Mouse (Mus musculus) CH12.LX (cell line): ENCODE data around the gene Slc5a11. TPM values are rescaled to one million over a fixed set of nuclear protein-coding genes. Genes with fewer than 3 reads are reported as not detected.

Experiments
- DNase-seq: peaks from one replicate; pipeline ENCODE4 v3.0.0-alpha.2; 2013; ENCODE audit errors: extremely low read depth
- H3K27ac ChIP-seq: 2 replicates; pipeline ENCODE4 v1.5.1; 2012; ENCODE audit warnings: low read depth, mild to moderate bottlenecking, control low read depth, moderate library complexity; ENCODE audit not compliant: insufficient read depth
- H3K27me3 ChIP-seq: replicated peaks from 2 replicates; pipeline ENCODE3; 2012; ENCODE audit warnings: inconsistent platforms
- H3K36me3 ChIP-seq, 2 experiments: replicated peaks in 1 of 2; 2 replicates each; pipeline versions ENCODE3 to v1.6.1; 2012; ENCODE audit warnings: inconsistent platforms in 1 of 2, low read length in 1 of 2, mild to moderate bottlenecking in 1 of 2, mixed read lengths in 1 of 2, moderate library complexity in 1 of 2; ENCODE audit not compliant: control insufficient read depth in 1 of 2, insufficient read depth in 1 of 2
- H3K4me1 ChIP-seq, 2 experiments: 2 replicates each; pipeline ENCODE4 v1.6.1; 2012; ENCODE audit warnings: inconsistent platforms in 1 of 2, moderate library complexity in 1 of 2; ENCODE audit not compliant: insufficient read depth in 2 of 2, control insufficient read depth in 1 of 2
- H3K4me2 ChIP-seq: 2 replicates; pipeline ENCODE4 v1.6.1; 2012; ENCODE audit warnings: low read depth, mild to moderate bottlenecking, control low read depth; ENCODE audit not compliant: poor library complexity, insufficient read depth, severe bottlenecking
- H3K4me3 ChIP-seq, 3 experiments: fragments of 150-350 bp in 1 of 3; sonication (generic) in 1 of 3; replicated peaks in 1 of 3; 2 replicates each; pipeline versions ENCODE3 to v1.5.1; 2011 to 2012; ENCODE audit warnings: low read depth in 2 of 3, low read length in 2 of 3, mild to moderate bottlenecking in 2 of 3, moderate library complexity in 2 of 3, control low read depth in 1 of 3, improper control_type of control experiment in 1 of 3, inconsistent platforms in 1 of 3, mixed read lengths in 1 of 3; ENCODE audit not compliant: poor library complexity in 1 of 3
- H3K79me2 ChIP-seq: replicated peaks from 2 replicates; pipeline ENCODE4 v1.6.1; 2012; ENCODE audit warnings: mild to moderate bottlenecking, moderate library complexity; ENCODE audit not compliant: control insufficient read depth, poor library complexity, insufficient read depth, severe bottlenecking; ENCODE audit errors: extremely low read depth
- H3K9ac ChIP-seq: 2 replicates; pipeline ENCODE4 v1.6.1; 2012; ENCODE audit warnings: low read depth, mild to moderate bottlenecking, control low read depth, moderate library complexity; ENCODE audit not compliant: insufficient read depth
- H3K9me3 ChIP-seq: replicated peaks from 2 replicates; pipeline ENCODE3; 2012; ENCODE audit warnings: low read length, inconsistent platforms, mixed read lengths
- BHLHE40 ChIP-seq: IDR thresholded peaks from 2 replicates; pipeline ENCODE4 v1.6.1; 2011; ENCODE audit warnings: mild to moderate bottlenecking, low read depth, low read length, improper control_type of control experiment
- CHD1 ChIP-seq: IDR thresholded peaks from 2 replicates; pipeline ENCODE4 v1.6.1; 2012; ENCODE audit warnings: low read depth, low read length, improper control_type of control experiment, inconsistent platforms
- CHD2 ChIP-seq: IDR thresholded peaks from 2 replicates; pipeline ENCODE4 v1.6.1; 2011; ENCODE audit warnings: low read length, improper control_type of control experiment
- E2F4 ChIP-seq: IDR thresholded peaks from 2 replicates; pipeline ENCODE4 v1.6.1; 2011; ENCODE audit warnings: low read depth, low read length, improper control_type of control experiment; ENCODE audit not compliant: insufficient replicate concordance
- ELF1 ChIP-seq: IDR thresholded peaks from 2 replicates; pipeline ENCODE4 v1.6.1; 2014; ENCODE audit warnings: low read depth, mild to moderate bottlenecking, inconsistent platforms, low read length, improper control_type of control experiment
- GABPA ChIP-seq: IDR thresholded peaks from 2 replicates; pipeline ENCODE4 v1.6.1; 2012; ENCODE audit warnings: low read depth, low read length, improper control_type of control experiment, inconsistent platforms; ENCODE audit not compliant: insufficient replicate concordance
- HCFC1 ChIP-seq: IDR thresholded peaks from 2 replicates; pipeline ENCODE4 v1.6.1; 2012; ENCODE audit warnings: low read depth, mild to moderate bottlenecking, inconsistent platforms, low read length, improper control_type of control experiment
- JUN ChIP-seq: IDR thresholded peaks from 2 replicates; pipeline ENCODE4 v1.6.1; 2011; ENCODE audit warnings: low read depth, mild to moderate bottlenecking, low read length, improper control_type of control experiment, moderate library complexity; ENCODE audit not compliant: insufficient read depth
- JUND ChIP-seq: conservative IDR thresholded peaks from 2 replicates; pipeline ENCODE4 v1.6.1; 2011; ENCODE audit warnings: low read depth, low read length, improper control_type of control experiment
- KAT2A ChIP-seq: IDR thresholded peaks from 2 replicates; pipeline ENCODE4 v1.6.1; 2012; ENCODE audit warnings: low read length, improper control_type of control experiment, inconsistent platforms; ENCODE audit not compliant: insufficient replicate concordance
- MAFK ChIP-seq: IDR thresholded peaks from 2 replicates; pipeline ENCODE4 v1.6.1; 2011; ENCODE audit warnings: low read length, improper control_type of control experiment; ENCODE audit not compliant: insufficient replicate concordance
- MAX ChIP-seq: IDR thresholded peaks from 2 replicates; pipeline ENCODE4 v1.6.1; 2011; ENCODE audit warnings: low read length, improper control_type of control experiment
- MAZ ChIP-seq: IDR thresholded peaks from 2 replicates; pipeline ENCODE4 v1.6.1; 2012; ENCODE audit warnings: low read depth, mild to moderate bottlenecking, inconsistent platforms, low read length, improper control_type of control experiment, moderate library complexity
- MEF2A ChIP-seq: IDR thresholded peaks from 2 replicates; pipeline ENCODE4 v1.6.1; 2014; ENCODE audit warnings: low read depth, mild to moderate bottlenecking, inconsistent platforms, low read length, improper control_type of control experiment, borderline replicate concordance
- PAX5 ChIP-seq: IDR thresholded peaks from 2 replicates; pipeline ENCODE4 v1.6.1; 2012; ENCODE audit warnings: low read length, inconsistent platforms, mixed read lengths
- POLR2A ChIP-seq: IDR thresholded peaks from 2 replicates; pipeline ENCODE4 v1.6.1; 2011; ENCODE audit warnings: low read depth, mild to moderate bottlenecking, improper control_type of control experiment, low read length
- POLR2AphosphoS2 ChIP-seq: IDR thresholded peaks from 2 replicates; pipeline ENCODE4 v1.6.1; 2011; ENCODE audit warnings: low read depth, low read length, improper control_type of control experiment
- RAD21 ChIP-seq: IDR thresholded peaks from 2 replicates; pipeline ENCODE4 v1.6.1; 2011; ENCODE audit warnings: low read depth, mild to moderate bottlenecking, low read length, improper control_type of control experiment, moderate library complexity
- SIN3A ChIP-seq: IDR thresholded peaks from 2 replicates; pipeline ENCODE4 v1.6.1; 2012; ENCODE audit warnings: low read length, improper control_type of control experiment, inconsistent platforms
- SMC3 ChIP-seq: IDR thresholded peaks from 2 replicates; pipeline ENCODE4 v1.6.1; 2011; ENCODE audit warnings: low read depth, low read length, improper control_type of control experiment
- UBTF ChIP-seq: IDR thresholded peaks from 2 replicates; pipeline ENCODE4 v1.6.1; 2012; ENCODE audit warnings: low read depth, mild to moderate bottlenecking, inconsistent platforms, low read length, improper control_type of control experiment, moderate library complexity
- USF1 ChIP-seq: IDR thresholded peaks from 2 replicates; pipeline ENCODE4 v1.6.1; 2014; ENCODE audit warnings: low read depth, mild to moderate bottlenecking, inconsistent platforms, low read length, improper control_type of control experiment
- USF2 ChIP-seq: conservative IDR thresholded peaks from 2 replicates; pipeline ENCODE4 v1.6.1; 2011; ENCODE audit warnings: low read depth, low read length, improper control_type of control experiment
- ZC3H11A ChIP-seq: IDR thresholded peaks from 2 replicates; pipeline ENCODE4 v1.6.1; 2012; ENCODE audit warnings: low read depth, mild to moderate bottlenecking, inconsistent platforms, low read length, improper control_type of control experiment
- ZKSCAN1 ChIP-seq: IDR thresholded peaks from 2 replicates; pipeline ENCODE4 v1.6.1; 2012; ENCODE audit warnings: low read depth, inconsistent platforms, low read length, improper control_type of control experiment, borderline replicate concordance
- ZMIZ1 ChIP-seq: IDR thresholded peaks from 2 replicates; pipeline ENCODE4 v1.6.1; 2012; ENCODE audit warnings: low read depth, mild to moderate bottlenecking, inconsistent platforms, low read length, improper control_type of control experiment
- ZNF384 ChIP-seq: IDR thresholded peaks from 2 replicates; pipeline ENCODE4 v1.6.1; 2012; ENCODE audit warnings: low read depth, low read length, improper control_type of control experiment, inconsistent platforms
- dilution Hi-C: fragments of 300-500 bp; cut with MboI; formaldehyde crosslinking; loops from 2 replicates; pipeline ENCODE4 v1.14.3; 2020; ENCODE audit warnings: low sequenced_read_pairs; ENCODE audit not compliant: extremely low pct_unique_long_range_greater_than_20kb, extremely low pct_ligation_motif_present
- in situ Hi-C: fragments of 300-500 bp; cut with MboI; formaldehyde crosslinking; loops from 3 replicates; pipeline ENCODE4 v1.14.3; 2019; ENCODE audit warnings: low sequenced_read_pairs, low pct_ligation_motif_present, low pct_unique_long_range_greater_than_20kb, mixed read lengths
- polyA plus RNA-seq: library from polyadenylated mRNA; unstranded; fragments of >175 nt; gene quantifications from 2 replicates; pipeline ENCODE4 v1.2.1, GENCODE M21; 2012; ENCODE audit warnings: low read depth; ENCODE audit not compliant: insufficient read length
- total RNA-seq, 2 experiments: library from RNA; depleted of rRNA; stranded (reverse); fragments of 300-350 nt in 1 of 2; fragments of >200 nt in 1 of 2; gene quantifications; 2 replicates each; pipeline ENCODE4 v1.2.3; 2012 to 2014

Slc5a11 gene
- total and polyA plus RNA-seq, 3 experiments = 0.38 to 1.3 (median 1.2) TPM

GRCm38 (mm10) chr7:123276568-123276967, 62.0 kb downstream of the Slc5a11 start:
- dilution Hi-C loops = no loop called here
- Histone ChIP-seq H3K27me3 (no peaks in the 10 kb centered on the region), H3K9me3 (no peaks in the 10 kb centered on the region), H3K27ac (no peak overlapping the region), H3K4me3 (no peak overlapping the region), H3K79me2 (no peaks in the 10 kb centered on the region), H3K4me1 (peaks cover 0 to 5% of the 10 kb centered on the region in 2 experiments; a peak in 1 of 4 replicates), H3K4me2 (no peak overlapping the region), H3K36me3 (peaks cover 21 to 55% of the 10 kb centered on the region in 2 experiments), H3K9ac (no peak overlapping the region)
- TF ChIP-seq MAFK (no peak), POLR2AphosphoS2 (0 out of 2 replicates have a peak, but pooled peaks have one; percentile 30)
- in situ Hi-C loops = no loop called here
- no peak for DNase-seq

- no peak overlapping the region for H3K27ac ChIP-seq
- in situ Hi-C loops = no loop called here
- H3K4me1 ChIP-seq = no peaks in the 10 kb centered on the region
- no peak overlapping the region for H3K9ac ChIP-seq
- H3K36me3 ChIP-seq = peaks cover 29 to 83% of the 10 kb centered on the region in 2 experiments
- H3K4me2 ChIP-seq = no peak overlapping the region
- no peaks in the 10 kb centered on the region for H3K79me2 ChIP-seq
- no peak for DNase-seq
- no peaks in the 10 kb centered on the region for H3K9me3 ChIP-seq
- dilution Hi-C loops = no loop called here
- H3K4me3 ChIP-seq = no peak overlapping the region
- no peaks in the 10 kb centered on the region for H3K27me3 ChIP-seq
- TF ChIP-seq JUND = no peak
- TF ChIP-seq SIN3A = no peak
- no peak for TF ChIP-seq CHD2
- TF ChIP-seq PAX5 = no peak
- no peak for TF ChIP-seq HCFC1
- TF ChIP-seq JUN = no peak
- no peak for TF ChIP-seq POLR2A
- no peak for TF ChIP-seq POLR2AphosphoS2
- no peak for TF ChIP-seq USF1
- TF ChIP-seq BHLHE40 = no peak
- no peak for TF ChIP-seq USF2
- TF ChIP-seq UBTF = no peak
- no peak for TF ChIP-seq E2F4
- TF ChIP-seq SMC3 = no peak
- no peak for TF ChIP-seq ZKSCAN1
Measured at GRCm38 (mm10) chr7:123279797-123280196, 65.2 kb downstream of the Slc5a11 start.

GRCm38 (mm10) chr7:123283826-123284225, 69.2 kb downstream of the Slc5a11 start:
- Histone ChIP-seq H3K9ac (no peak overlapping the region), H3K79me2 (no peaks in the 10 kb centered on the region), H3K9me3 (no peaks in the 10 kb centered on the region), H3K36me3 (peaks cover 46 to 94% of the 10 kb centered on the region in 2 experiments), H3K4me3 (no peak overlapping the region), H3K27ac (no peak overlapping the region), H3K27me3 (no peaks in the 10 kb centered on the region), H3K4me2 (no peak overlapping the region), H3K4me1 (no peaks in the 10 kb centered on the region)
- in situ Hi-C loops = no loop called here
- dilution Hi-C loops = no loop called here
- no peak for DNase-seq
- TF ChIP-seq KAT2A (no peak), HCFC1 (no peak), CHD1 (no peak), ZMIZ1 (no peak), GABPA (no peak), MAZ (no peak), MAFK (no peak), PAX5 (no peak), RAD21 (no peak), MEF2A (no peak), ZC3H11A (no peak), JUND (no peak), MAX (no peak), ZNF384 (no peak), JUN (no peak), ELF1 (no peak)
